Mouse (Mus musculus) cerebellum, adult 2 months (tissue): ENCODE measurements at regions not wholly inside any gene's neighbourhood (a gene's known extent, or its start where the extent isn't known, plus 50 kb on each side); places are given as distances from the start of the nearest gene placed in this dataset.

Source experiments
- CTCF ChIP-seq: fragments of 200-500 bp; IDR thresholded peaks from 2 replicates; pipeline ENCODE4 v1.5.1; 2011; ENCODE audit warnings: low read depth, mild to moderate bottlenecking, control low read depth, low read length, moderate library complexity, borderline replicate concordance; ENCODE audit not compliant: insufficient read depth
- POLR2A ChIP-seq: fragments of 200-500 bp; IDR thresholded peaks from 2 replicates; pipeline ENCODE4 v1.6.1; 2011; ENCODE audit warnings: low read length, control low read depth, borderline replicate concordance; ENCODE audit not compliant: insufficient read depth

- TF ChIP-seq CTCF = no peak
- no peak for TF ChIP-seq POLR2A
These were observed 138.8 kb upstream of the Pgr start for GRCm38 (mm10) chr9:8760876-8761275.
